Mouse (Mus musculus) kidney, adult 9 months (tissue): ENCODE measurements around the gene Rab30.
A peak's percentile ranks its signal among the peaks of the same experiment; 100 is the strongest.

Experiments
- DNase-seq: peaks from one replicate; pipeline ENCODE4 v3.0.0; 2022

The Rab30 gene

DNA sequence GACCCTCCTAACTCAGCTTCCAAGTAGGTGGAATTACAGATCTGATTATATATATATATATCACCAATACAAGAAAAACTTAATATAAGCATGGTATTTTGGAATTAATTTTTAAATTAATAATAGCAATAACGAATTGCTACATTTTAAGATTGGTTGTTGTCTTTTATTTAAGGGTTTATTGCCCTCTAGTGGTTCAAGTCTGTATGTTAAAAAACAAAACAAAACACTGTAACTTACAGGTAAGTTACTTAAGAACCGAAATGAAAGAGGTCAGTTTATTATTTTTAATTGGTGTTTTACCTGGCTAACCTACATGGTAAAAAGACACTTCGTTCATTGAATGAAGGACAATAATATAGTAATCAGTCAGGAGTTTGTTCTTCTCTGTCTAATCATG lies 128.8 kb downstream of the Rab30 start:
- DNase-seq = peak; percentile 19

DNA sequence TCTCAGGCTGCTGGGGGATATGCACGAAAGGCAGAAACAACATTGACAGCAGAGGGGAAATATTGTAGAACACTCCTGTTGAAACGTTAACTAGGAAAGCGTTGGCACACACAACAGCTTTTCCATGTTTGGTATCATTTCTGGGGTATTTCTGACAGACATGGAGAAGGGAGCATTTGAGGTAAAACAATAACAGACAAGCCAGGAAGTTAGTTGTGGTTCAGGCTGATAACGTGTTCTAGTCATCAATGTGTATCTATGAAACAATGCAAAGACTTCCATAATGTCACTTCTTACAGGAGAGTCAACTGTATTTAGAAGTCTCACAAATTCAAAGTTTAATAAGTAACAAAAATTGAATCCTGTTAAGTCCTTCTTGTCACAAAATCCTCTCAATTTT lies 130.2 kb downstream of the Rab30 start:
- DNase-seq = no peak

DNA sequence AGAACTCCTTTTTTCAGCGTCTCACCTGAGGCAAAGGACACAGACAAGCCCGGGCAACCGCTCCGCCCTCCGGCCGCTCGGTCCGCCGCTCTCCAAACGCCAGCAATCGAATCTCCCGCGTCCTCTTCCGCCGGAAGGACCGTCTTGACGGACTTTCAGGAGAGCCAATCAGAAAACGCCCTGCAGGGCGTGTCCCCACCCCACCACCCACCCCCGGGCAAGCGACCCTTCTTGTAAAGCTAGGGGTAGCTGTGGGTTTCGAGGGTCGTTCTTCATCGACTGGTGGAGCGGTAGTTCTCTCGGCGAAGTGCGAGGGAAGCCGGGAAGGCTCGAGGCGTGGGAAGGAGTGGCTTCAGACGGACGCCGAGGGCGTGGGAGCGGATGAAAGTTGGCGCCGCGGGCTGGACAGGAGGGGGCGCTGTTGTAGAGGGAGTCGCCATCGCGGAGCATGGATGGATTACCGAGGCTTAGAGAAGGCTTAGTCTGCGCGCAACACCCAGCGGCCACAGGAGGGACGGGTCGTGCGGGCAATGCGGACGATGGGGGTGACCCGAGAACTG lies 132.8 kb downstream of the Rab30 start, which contains the start of the genes Ddias and Prcp:
Gene Ddias, minus strand, starts transcription at position 132 of the 560 bp plus-strand sequence.
Gene Prcp, plus strand, starts transcription at position 355 of the 560 bp plus-strand sequence.
- peak; percentile 94 for DNase-seq

DNA sequence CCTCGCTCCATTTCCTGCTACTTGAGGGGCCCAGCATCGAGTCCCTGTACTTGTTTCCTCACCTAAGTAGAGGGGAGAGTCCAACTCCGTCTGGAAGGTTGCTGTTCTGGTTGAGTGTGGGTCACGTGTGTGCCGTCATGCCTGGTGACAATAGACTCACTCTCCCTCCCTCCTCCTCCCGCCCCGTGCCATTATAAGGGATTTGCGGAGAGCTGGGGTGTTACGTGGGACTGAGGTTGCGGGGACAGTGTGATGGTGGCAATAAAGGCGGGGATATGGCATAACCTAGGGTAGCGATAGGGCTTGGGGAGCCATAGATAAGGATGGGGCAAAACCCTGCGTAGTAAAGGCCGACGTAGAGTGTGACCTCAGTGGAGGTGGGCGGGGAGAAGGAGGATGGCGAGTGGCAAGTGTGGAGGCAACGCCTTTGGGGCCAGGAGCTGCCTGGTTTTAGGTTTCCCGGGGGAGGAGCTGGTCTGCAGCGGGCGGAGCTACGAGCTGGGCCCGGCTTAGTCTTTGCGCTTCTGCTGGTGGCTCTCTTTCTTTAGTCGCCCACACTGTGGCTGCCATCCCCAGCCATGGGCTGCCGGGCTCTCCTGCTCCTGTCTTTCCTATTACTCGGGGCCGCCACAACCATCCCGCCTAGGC lies 133.5 kb downstream of the Rab30 start:
- peak; percentile 94 for DNase-seq

DNA sequence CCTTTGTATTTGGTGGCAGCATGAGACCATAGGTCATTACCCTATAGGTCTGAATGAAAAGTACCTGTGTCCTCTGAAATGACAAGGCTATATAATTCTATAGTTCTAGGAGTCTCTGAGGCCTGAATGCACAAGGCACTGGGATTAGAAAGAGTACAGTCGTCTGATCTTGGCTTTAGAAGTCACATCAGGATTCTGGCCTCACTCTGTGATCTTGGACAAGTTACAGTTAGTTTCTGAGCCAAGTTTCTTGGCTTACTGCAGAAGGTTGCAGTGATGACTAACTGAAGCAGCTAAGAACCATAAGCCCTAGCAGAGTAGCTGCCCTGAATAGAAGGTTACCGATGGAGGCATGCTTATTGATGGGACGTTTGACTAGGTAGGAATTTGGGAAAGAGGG lies 134.7 kb downstream of the Rab30 start:
- peak; percentile 70 for DNase-seq

DNA sequence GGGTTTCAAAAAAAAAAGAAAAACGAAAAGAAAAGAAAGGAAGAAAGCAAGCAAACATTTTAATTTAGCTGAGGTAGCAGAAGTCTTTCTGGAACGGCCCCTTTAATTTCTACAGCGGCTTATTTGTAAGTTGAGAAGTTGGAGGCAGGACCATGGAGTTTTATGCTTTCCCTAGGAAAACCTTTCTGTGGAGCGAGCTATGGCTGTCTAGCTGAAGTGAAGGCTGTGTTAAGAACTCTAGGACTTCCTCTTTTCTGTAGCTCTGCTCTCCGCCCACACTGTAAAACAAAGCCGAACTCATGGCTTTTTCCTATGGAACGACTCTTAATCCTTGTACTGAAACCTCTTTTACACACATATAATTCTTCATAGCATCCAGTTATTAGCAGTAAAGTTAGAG lies 135.1 kb downstream of the Rab30 start:
- peak; percentile 24 for DNase-seq

DNA sequence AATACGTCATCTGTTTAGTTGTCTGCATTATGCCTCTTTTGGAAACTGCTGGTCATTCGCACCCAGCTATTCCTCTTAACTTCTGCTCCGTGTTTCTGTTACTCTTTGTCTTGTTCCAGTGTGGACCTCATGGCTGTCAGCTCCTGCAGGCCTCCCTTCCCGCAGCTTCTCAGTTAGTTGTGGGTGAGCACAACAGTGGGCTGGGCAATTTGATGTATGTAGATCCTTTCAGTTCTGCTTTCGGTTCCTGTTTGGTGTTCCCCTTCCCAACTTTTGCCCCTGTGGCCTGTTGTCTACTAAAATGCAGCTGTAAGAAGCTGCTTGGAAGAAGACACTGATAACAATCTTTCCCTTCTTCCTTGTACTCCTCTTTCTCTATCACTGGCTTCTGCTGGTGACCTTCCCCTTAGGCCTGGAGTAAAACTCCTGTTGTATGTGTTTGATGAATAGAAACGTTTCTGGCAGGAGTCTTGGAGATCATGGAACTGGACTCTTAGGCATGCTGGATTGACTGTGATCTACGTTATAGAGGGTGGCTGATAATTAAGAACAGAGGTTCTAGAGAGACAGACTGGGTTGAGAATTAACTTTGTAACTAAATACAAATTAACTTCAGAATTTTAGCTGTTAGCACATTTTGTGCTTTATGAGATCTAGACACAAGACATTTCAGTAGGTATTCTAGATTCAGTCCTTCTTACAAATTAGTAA lies 137.3 kb downstream of the Rab30 start:
- DNase-seq = peak; percentile 80

DNA sequence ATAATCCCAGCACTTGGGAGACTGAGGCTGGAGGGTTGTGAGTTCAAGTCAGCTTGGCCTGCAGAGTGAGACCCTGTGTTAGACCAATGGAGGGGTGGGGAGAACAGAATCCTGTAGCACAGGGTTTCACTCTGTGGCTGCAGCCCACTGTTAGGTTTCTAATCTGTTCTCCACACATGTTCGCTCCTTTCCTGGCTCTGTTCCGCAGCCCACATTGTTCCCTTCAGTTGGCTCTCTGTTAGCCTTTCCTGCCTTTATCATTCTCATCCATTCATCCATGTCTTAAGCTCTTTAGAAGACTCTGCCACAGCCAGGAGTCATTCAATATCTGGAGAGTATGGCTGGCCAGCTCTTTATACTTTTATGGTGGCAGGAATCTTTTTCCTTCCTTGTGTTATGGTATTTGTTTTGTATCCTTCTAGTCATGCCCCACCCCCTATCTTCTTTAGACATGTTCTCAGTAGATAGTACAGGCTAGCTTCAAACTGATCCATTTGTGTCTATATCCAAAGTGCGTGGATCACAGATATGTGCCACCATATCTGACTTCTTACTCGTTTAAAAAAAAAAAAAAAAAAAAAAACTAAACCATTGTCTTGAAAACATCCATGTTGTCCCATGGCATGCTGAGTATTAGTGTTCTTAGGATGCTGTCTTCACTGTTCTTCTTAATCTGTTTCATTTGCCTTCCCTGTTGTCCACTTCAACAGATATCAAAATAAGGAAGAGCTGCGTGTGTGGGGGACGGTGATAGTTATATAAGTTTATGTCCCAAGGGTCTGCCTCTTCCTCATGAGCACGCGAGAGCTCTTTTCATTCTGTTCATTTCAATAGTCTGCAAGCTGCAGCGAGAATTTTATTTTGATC lies 142.7 kb downstream of the Rab30 start:
- no peak for DNase-seq

DNA sequence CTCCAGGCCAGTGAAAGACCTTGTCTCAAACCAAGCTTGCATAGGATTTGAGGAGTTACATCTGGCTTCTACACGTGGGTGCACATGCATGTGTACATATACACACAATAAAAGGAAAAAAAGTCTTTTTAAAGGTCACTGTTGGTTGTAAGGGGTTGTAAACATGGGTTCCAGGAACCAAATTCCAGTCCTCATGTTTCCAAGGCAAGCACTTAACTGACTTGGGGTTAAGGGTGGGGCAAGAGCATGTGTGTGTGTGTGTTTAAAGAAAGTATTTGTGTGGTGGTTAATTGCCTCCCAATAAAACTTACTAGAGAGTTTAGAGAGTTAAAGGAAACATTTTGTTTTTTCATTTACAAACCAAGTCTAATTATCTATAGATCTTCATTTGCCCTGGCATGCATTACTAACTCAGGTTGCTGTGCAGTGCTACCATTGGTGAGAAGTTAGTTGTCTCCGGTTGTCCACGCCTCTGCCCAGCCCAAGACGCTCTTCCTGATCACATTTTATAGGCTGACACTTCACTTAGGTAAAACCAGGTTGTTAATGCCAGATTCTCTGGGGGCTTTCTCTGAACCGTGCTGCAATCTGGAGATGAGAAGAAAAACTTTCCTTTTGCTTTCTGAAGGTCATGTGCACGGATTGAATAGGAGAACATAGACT lies 143.7 kb downstream of the Rab30 start:
- DNase-seq = no peak

DNA sequence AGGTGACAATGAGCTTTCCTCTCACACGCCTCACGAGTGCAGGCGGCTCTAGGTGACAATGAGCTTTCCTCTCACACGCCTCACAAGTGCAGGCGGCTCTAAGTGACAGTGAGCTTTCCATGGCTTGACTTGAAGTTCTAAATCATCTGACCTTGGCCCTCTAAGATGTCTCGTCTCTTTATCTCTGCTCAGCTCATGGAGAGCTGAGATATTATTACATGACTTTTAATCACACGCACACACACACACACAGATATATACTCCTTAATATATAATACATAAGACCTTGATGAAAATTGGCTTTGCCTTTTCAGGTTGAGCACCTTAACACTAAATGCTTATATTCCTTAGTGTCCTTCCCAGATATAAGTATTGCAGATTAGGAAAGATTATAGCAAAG lies 145.4 kb downstream of the Rab30 start:
- no peak for DNase-seq

DNA sequence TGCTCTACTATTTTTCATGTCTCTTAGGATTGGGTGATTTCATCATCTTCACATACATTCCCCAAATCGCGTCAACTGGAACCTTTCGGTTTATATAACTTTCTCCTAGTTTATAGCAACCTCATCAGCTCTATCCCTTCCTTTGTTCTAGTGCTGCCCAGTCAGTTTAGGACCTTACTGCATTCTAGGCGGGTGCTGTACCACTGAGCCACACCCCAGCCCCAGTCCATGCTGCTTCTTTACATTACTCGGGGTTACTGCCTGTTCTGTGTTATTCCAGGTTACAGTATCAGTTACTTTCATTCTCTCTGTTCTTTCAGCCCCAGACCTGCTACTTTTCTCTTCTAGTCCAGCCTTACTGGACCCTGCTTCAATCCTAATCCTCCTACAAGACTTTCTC lies 145.8 kb downstream of the Rab30 start:
- DNase-seq = no peak

DNA sequence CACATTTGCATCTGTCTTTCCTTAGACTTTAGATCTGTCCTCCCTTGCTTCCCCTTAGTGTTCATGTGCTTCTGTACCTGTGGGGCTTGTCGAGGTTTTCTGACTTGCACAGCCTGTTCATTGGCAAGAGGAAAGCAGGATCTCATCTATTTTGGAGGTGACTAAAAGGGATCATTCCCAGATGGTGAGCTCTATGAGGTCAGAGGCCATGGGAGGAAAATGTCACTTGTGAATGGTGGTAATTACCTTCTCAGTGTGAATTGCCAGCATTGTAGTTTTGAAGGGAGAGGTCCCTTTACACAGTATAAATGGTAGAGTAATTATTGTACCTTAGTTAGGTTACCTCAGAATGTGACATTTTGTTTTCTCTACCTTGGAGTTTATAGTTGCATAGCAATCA lies 148.8 kb downstream of the Rab30 start:
- DNase-seq = no peak

DNA sequence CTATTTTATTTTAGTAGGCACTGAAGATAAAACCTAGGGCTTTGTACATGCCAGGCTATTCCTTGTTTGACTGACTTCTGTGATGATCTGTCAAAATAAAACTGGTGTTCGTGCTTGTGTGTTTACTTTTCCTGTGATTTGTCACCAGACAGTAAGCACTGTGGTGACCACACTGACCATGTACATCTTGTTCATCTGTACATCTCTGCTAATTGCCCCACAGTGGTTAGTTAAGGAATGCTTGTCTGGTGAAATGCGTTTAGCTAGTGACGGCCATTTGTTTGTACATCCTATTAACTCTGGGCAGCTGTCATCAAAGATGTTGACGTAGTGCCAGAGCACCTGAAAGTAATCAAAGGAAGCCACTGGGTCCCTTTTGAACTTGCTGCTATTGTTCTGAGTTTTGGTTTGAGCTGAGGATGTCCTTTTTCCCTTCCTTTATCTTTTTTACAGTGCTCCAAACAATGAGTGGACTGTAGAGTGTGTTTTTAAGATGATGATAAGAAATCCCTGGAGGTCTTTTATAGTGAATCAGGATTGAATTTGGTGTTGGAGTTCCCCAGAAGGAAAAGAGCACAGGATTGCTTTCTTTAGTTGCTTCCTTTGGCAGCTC lies 149.3 kb downstream of the Rab30 start:
- no peak for DNase-seq

DNA sequence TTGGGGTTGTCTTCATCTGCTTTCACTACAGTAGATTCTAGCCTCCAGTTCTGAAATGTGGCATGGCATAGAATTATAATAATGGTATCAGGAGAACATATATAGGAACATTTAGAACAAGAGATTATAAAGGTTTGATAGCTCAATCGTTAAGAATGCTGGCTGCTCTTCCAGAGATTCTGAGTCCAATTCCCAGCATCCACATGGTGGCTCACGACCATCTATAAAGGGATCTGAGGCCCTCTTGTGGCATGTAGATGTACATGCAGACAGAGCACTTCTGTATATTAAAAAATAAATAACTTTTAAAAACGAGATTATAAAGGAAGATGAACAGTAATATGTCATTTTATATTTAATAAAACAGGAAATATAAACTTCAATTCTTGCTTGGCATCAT lies 152.1 kb downstream of the Rab30 start:
- peak; percentile 17 for DNase-seq
